Mouse (Mus musculus) megakaryocyte, adult 5-6 weeks (primary cell): Measurements from ENCODE around the gene Ldlrad3. TPM values are rescaled to one million over a fixed set of nuclear protein-coding genes. Genes with fewer than 3 reads are reported as not detected.

Experiments used
- ATAC-seq: 2 replicates; pipeline ENCODE4 v1.8.0; 2016; ENCODE audit warnings: mild to moderate bottlenecking, inconsistent platforms; ENCODE audit not compliant: poor library complexity, severe bottlenecking
- total RNA-seq, 2 experiments: library from RNA; stranded (forward) in 1 of 2; stranded (reverse) in 1 of 2; fragments of 153-499, 151-499 nt in 1 of 2; fragments of 221-1000, 200-1000 nt in 1 of 2; gene quantifications; 2 replicates each; pipeline versions ENCODE4 v1.2.3 to v1.2.4; 2015 to 2017

Ldlrad3 gene
- total RNA-seq, 2 experiments from 2014 or later, result 55.1 to 65.5 TPM

DNA sequence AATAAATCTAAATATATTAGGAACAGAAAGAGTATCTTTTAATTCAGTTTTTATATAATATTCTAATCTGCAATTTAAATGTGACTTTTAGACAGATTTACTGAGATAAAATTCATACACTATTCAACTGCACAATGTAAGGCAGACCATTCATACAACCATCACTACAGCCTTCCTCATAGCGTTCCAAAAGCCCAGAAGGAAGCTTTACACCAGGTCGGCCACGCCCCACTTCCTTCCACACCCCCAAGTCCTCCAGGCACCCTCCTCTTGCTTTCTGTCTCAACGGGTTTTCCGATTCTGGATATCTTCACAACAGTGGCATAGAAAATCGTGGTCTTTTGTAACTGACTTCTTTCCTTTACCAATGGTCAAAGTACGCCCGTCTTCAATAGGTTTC lies 39.8 kb downstream of the Ldlrad3 start:
- ATAC-seq, result peak; percentile 77

DNA sequence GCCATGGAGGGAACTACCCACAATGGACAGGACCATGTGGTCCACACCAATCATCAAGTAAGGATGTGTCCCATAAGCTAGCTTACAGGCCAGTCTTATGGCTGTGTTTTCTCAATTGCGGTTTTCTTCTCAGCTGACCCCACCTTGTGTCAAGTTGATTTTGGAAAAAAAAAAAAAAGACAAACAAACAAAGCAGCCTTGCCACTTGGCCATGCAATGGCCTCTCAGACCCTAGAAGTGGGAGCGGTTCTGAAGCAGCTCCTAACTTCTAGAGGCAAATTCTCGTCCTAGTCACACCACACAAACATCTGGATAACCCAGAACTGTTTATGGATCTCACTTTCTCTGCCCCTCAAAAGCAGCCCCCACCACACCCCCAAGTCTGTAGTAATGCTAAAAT lies 41.1 kb downstream of the Ldlrad3 start:
- ATAC-seq, result no peak

GRCm38 (mm10) chr2:102144311-102144710 lies 41.9 kb downstream of the Ldlrad3 start:
- 0 out of 2 replicates have a peak, but pooled peaks have one; percentile 14 for ATAC-seq

- ATAC-seq, result no peak
Observed at GRCm38 (mm10) chr2:102142654-102143271, 43.4 kb downstream of the Ldlrad3 start.

DNA sequence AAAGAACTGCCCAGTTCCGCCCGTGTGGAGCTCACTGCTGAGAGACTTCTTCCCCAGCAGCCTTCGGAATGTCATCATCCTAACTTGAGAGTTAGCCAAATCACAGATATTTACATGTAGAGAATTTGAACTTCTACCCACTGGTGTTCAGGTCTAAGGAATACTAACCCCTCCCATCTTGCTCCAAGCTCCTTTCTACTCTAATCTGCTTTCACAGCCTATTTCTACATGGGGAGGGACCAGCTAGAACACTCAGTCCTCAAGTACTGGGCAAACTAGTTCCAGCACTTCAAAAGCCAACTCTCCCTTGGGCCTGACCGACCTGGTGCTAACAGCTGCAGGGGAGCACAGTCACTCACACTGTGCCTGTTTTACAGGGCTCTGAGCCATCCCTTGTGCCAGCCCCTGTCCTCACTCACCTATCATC lies 44.0 kb downstream of the Ldlrad3 start:
- no peak for ATAC-seq

- no peak for ATAC-seq
Observed at GRCm38 (mm10) chr2:102141199-102141598, 45.0 kb downstream of the Ldlrad3 start.

- ATAC-seq, result peak; percentile 48
Observed at GRCm38 (mm10) chr2:102137922-102138321, 48.3 kb downstream of the Ldlrad3 start.

- ATAC-seq, result no peak
Observed at GRCm38 (mm10) chr2:102136184-102136583, 50.0 kb downstream of the Ldlrad3 start.

DNA sequence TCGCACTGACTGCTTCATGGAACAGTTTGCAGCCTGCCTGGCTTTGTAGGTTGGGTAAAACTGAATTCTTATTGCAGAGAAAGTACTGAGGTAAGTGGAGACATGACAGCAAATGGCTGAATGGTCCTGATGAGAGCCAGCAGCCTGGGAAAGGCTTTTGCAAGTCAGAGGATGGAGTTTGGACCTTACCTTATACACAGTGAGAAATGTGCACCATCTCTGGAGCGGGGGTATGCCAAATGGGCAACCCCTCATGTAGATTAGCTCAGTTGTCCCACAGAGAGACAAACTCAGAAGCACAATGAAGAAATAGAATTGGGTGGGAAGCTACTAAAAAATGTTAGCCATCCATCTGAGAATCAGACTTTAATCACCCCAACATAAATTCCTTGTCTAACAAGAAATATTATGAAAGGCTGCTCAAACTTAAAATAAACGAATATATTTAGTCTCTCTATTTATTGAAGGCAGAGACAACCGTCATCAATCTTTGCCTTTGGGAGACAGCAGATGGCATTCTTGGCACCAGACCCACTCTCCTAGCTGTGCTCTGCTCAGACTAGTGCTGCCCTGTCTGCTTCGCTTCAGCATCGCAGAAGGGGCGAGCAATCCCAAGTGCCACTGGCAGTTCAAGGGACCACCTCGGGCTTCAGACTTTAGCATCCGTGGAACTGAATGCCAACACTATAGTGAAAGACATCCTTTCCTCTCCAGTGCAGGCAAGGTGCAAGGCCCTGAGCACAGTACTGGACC lies 51.5 kb downstream of the Ldlrad3 start:
- no peak for ATAC-seq

DNA sequence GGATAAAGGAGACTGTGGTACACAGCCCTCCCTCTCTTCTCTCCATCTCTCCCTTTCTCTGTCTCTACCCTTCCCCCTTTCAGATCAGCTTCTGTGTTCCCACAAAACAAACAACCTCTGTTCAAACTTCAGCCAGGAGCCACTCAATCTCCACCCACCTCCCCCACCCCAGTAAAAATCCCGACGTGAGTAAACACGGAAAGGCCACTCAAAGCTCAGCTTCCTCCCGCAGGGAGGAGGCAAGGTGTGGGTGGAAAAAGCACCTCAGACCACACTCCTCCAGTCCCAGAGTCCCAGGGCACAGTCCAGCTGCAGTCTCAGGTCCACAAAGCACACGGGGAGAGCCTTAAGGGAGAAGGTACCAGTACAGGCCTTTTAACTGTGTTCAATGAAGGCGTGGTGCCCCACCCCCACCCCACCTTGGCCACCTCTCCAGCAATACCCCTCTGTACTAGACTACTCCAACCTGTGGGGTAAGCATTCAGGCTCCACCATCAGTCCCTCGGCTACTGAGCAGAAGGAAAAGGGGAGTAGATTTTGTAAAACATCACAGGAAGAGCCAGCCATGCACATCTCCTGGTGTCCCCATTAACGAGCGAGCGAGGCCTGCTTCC lies 53.1 kb downstream of the Ldlrad3 start:
- no peak for ATAC-seq

- ATAC-seq, result no peak
Observed at GRCm38 (mm10) chr2:102130198-102130845, 55.9 kb downstream of the Ldlrad3 start.

- no peak for ATAC-seq
Observed at GRCm38 (mm10) chr2:102129235-102129634, 57.0 kb downstream of the Ldlrad3 start.

- no peak for ATAC-seq
Observed at GRCm38 (mm10) chr2:102128500-102129030, 57.6 kb downstream of the Ldlrad3 start.

GRCm38 (mm10) chr2:102127791-102128387 lies 58.3 kb downstream of the Ldlrad3 start:
- ATAC-seq, result no peak

GRCm38 (mm10) chr2:102127221-102127620 lies 59.0 kb downstream of the Ldlrad3 start:
- ATAC-seq, result no peak

DNA sequence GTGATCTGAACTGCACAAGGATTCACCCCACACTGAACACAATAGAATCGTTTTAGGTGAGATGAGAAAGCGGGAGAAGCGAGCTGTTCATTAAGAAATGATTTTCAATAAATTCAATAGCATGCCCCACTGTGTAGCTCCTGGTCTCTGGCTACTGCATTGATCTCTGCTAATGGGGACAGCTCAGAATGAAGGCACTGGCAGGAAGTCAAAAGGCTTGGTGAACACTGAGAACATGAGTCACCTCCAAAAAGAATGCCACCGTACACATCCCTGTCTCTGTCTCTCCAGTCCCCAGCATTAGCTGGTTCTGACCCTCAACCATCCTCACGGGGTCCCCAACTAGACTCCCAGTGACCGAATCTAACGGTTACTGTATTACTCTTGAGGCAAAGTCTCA lies 60.1 kb downstream of the Ldlrad3 start:
- no peak for ATAC-seq

DNA sequence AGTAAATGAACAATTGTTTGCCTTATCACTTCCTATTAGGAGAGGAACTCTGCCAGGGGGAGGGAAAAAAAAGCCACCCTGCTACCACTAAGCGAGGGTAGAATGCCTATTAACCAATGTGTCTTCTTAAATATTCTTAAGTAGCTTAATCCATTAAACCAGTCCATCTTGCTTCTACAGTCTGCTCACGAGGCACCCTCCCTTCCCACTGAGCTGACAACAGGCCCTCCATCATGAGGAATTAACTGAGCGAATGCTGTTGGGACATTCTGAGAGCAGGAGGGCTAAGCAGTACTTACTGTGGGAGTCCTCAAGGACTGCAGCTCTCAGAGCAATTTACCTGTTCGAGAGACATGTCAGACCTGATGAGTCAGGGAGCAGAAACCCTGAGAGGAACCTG lies 61.1 kb downstream of the Ldlrad3 start:
- ATAC-seq, result no peak

- no peak for ATAC-seq
Observed at GRCm38 (mm10) chr2:102122146-102122515, 64.1 kb downstream of the Ldlrad3 start.

- no peak for ATAC-seq
Observed at GRCm38 (mm10) chr2:102121440-102122145, 64.6 kb downstream of the Ldlrad3 start.
